Mouse (Mus musculus) heart, adult 2 months (tissue): ENCODE measurements around the gene Zfp277. TPM values are rescaled to one million over a fixed set of nuclear protein-coding genes. Genes with fewer than 3 reads are reported as not detected.

ENCODE experiments used
- DNase-seq, 2 experiments: peaks; one replicate each; pipeline ENCODE4 v3.0.0; 2021
- H3K27ac ChIP-seq: fragments of 200-600 bp; 2 replicates; pipeline ENCODE4 v1.8.1; 2022
- H3K27me3 ChIP-seq: fragments of 200-500 bp; 2 replicates; pipeline ENCODE4 v1.6.1; 2012; ENCODE audit warnings: mild to moderate bottlenecking, low read length, inconsistent platforms, mixed read lengths; ENCODE audit not compliant: control insufficient read depth, insufficient read depth
- H3K36me3 ChIP-seq: fragments of 200-500 bp; 2 replicates; pipeline ENCODE4 v1.6.1; 2012; ENCODE audit warnings: low read length, inconsistent platforms; ENCODE audit not compliant: control insufficient read depth, insufficient read depth
- H3K4me1 ChIP-seq: fragments of 200-500 bp; 2 replicates; pipeline ENCODE4 v1.6.1; 2011; ENCODE audit warnings: low read length; ENCODE audit not compliant: control insufficient read depth, insufficient read depth
- H3K4me3 ChIP-seq: fragments of 200-600 bp; 2 replicates; pipeline ENCODE4 v1.8.1; 2022
- H3K79me2 ChIP-seq: fragments of 200-500 bp; replicated peaks from 2 replicates; pipeline ENCODE4 v1.6.1; 2012; ENCODE audit warnings: mild to moderate bottlenecking, inconsistent platforms, low read length, moderate library complexity, mixed read lengths; ENCODE audit not compliant: control insufficient read depth, insufficient read depth
- H3K9ac ChIP-seq: fragments of 200-500 bp; 2 replicates; pipeline ENCODE4 v1.6.1; 2012; ENCODE audit warnings: low read depth, mild to moderate bottlenecking, control low read depth, inconsistent platforms, low read length, mixed read lengths
- CTCF ChIP-seq: fragments of 200-600 bp; IDR thresholded peaks from 2 replicates; pipeline ENCODE4 v1.8.1; 2022; ENCODE audit warnings: antibody characterized with exemption, mild to moderate bottlenecking, moderate library complexity
- EP300 ChIP-seq: fragments of 200-500 bp; IDR thresholded peaks from 2 replicates; pipeline ENCODE4 v1.6.1; 2011; ENCODE audit warnings: low read depth, low read length, control low read depth; ENCODE audit not compliant: insufficient read depth
- POLR2A ChIP-seq: fragments of 200-500 bp; IDR thresholded peaks from 2 replicates; pipeline ENCODE4 v1.6.1; 2011; ENCODE audit warnings: mild to moderate bottlenecking, low read depth, low read length, control low read depth; ENCODE audit not compliant: insufficient read depth
- WGBS: fragments of 180-500 bp; shearing (Covaris S2); methylation state at CpG from one replicate; pipeline ENCODE4 v1.1.7; 2018; 5-methylcytosine and 5-hydroxymethylcytosine counted together
- intact Hi-C: fragments of 180-260 bp; cut with DNase I; formaldehyde crosslinking; loops from one replicate; pipeline ENCODE4 v1.15.1; 2025
- polyA plus RNA-seq: library from polyadenylated mRNA; depleted of rRNA; stranded (reverse); fragments of >200 nt; gene quantifications from 2 replicates; pipeline ENCODE4 v1.2.3, GENCODE M21; 2012
- total RNA-seq, 2 experiments: library from RNA; stranded (reverse); gene quantifications; 2 replicates each; pipeline ENCODE4 v1.2.3; 2021

Gene Zfp277
- total and polyA plus RNA-seq, 3 experiments: 5.2 to 10.9 (median 10.6) TPM

DNA sequence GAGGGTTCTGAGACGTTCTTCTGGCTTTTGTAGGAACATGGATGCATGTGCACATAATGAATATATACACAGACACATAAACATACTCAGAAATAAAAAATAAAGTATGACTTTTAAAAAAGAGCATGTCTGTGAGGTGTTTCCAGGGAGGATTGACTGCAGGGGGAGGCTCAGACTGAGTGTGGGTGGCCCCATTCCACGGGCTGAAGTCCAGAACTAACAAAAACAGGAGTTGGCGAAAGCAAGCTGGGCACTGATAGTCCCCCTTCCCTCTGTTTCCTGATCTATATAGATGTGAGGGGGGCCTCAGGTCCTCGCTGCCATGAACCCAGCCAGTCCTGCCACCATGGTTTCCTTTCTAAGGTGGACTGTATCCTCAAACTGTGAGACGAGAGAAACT is 57.9 kb downstream of the Zfp277 start:
- Histone ChIP-seq H3K27me3 (no peaks in the 10 kb centered on the region), H3K4me1 (no peaks in the 10 kb centered on the region; the same call in 1 of the 2 replicates), H3K79me2 (no peaks in the 10 kb centered on the region), H3K36me3 (no peaks in the 10 kb centered on the region), H3K27ac (no peak overlapping the region), H3K9ac (no peak overlapping the region), H3K4me3 (no peak overlapping the region)
- WGBS: 73% methylated on average over 5 of the region's 5 CpGs
- DNase-seq: no peak
- no peak for TF ChIP-seq CTCF
- no peak for TF ChIP-seq EP300
- no peak for TF ChIP-seq POLR2A
- intact Hi-C loops: no loop called here

DNA sequence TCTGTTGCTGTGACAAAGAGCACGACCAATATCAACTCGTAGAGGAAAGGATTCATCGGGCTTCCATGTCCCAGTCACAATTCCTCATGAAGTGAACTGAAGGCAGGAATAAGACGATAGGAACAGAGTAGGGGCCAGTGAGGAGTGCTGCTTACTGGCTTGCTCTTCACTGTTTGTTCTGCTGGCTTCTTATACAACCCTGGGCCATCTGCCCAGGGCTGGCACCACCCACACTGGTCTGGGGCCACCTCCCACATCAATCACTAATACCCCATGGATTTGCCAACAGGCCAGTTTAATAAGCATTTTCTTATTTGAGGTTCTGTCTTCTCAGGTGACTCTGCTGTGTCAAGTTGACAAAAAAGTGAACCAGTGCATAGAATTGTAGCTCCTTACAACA is 60.4 kb downstream of the Zfp277 start:
- TF ChIP-seq EP300 (no peak), CTCF (no peak), POLR2A (no peak)
- Histone ChIP-seq H3K27me3 (no peaks in the 10 kb centered on the region), H3K27ac (no peak overlapping the region), H3K9ac (no peak overlapping the region), H3K4me3 (no peak overlapping the region), H3K36me3 (no peaks in the 10 kb centered on the region), H3K4me1 (peaks cover 3% of the 10 kb centered on the region), H3K79me2 (no peaks in the 10 kb centered on the region; the same call in 1 of the 2 replicates)
- intact Hi-C loops: no loop called here
- no peak for DNase-seq
- 89% methylated on average over 4 of the region's 4 CpGs for WGBS

DNA sequence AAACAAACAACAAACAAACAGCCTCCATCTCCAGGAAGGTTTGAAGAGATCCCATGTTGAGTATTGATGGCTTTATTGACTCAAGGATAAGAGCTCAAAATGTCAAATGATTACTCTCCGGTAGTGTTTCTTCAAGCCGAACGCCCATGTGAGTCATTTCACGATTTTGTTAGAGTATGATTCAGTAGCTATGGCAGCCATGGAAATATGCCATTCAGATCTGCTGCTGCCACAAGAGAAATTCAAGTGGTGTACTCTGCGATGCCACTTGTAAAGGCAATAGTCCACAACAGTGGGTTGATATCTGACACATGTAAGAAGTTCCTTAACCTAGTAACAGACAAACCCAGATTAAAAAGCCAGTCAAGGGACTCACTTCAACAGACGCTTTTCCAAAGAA is 62.0 kb downstream of the Zfp277 start:
- no peaks in the 10 kb centered on the region for H3K27me3 ChIP-seq
- H3K79me2 ChIP-seq: no peaks in the 10 kb centered on the region; the same call in 1 of the 2 replicates
- H3K4me3 ChIP-seq: no peak overlapping the region
- no peak for DNase-seq
- TF ChIP-seq CTCF (no peak), POLR2A (no peak), EP300 (no peak)
- WGBS: 59% methylated on average over 6 of the region's 6 CpGs
- peaks cover 3% of the 10 kb centered on the region for H3K4me1 ChIP-seq
- H3K36me3 ChIP-seq: no peaks in the 10 kb centered on the region
- intact Hi-C loops: no loop called here
- no peak overlapping the region for H3K27ac ChIP-seq
- H3K9ac ChIP-seq: no peak overlapping the region

DNA sequence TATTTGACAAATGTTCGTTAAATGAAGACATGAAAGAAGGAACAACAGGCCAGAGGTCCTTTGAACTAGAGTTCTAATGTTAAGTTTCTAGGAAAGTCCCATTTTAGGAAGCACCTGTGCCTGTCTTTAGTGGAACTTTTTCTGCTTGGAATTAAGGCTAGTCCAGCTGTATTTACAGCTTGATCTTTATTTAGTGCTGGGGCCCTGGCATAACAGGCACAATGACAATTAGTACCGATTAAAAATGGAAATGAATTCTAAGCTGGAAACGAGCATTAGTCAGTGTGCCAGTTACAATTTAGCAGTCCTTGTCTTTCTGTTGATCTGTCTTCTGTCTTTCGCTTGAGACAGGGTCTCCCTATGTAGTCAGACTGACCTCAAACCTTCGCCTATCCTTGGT is 63.2 kb downstream of the Zfp277 start:
- H3K9ac ChIP-seq: no peak overlapping the region
- no peak overlapping the region for H3K27ac ChIP-seq
- H3K4me3 ChIP-seq: no peak overlapping the region
- DNase-seq: no peak
- H3K36me3 ChIP-seq: no peaks in the 10 kb centered on the region
- no peak for TF ChIP-seq POLR2A
- TF ChIP-seq EP300: no peak
- no peak for TF ChIP-seq CTCF
- no peaks in the 10 kb centered on the region for H3K27me3 ChIP-seq
- no peaks in the 10 kb centered on the region; the same call in 1 of the 2 replicates for H3K79me2 ChIP-seq
- intact Hi-C loops: no loop called here
- H3K4me1 ChIP-seq: peaks cover 3% of the 10 kb centered on the region
- WGBS: 79% methylated on average over 5 of the region's 5 CpGs

DNA sequence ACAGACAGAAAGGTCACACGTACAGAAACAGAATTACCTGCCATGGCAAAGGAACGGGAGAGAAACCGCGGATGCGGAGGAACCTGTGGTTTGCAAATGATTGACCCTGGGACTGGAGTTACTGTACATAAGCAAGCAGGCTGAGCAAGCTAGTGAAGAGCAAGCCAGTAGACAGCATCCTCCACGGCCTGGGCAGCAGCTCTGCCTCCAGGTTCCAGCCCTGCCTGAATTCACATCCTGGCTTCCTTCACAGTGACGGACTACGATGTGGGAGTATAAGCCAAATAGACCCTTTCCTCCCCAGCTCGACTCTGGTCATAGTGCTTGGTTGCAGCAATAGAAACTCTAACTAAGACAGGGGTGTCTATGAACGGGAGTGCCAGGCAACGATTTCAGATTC is 63.9 kb downstream of the Zfp277 start:
- intact Hi-C loops: no loop called here
- Histone ChIP-seq H3K4me3 (peak overlapping the region; percentile 41), H3K4me1 (peaks cover 3% of the 10 kb centered on the region), H3K36me3 (no peaks in the 10 kb centered on the region), H3K79me2 (no peaks in the 10 kb centered on the region; the same call in 1 of the 2 replicates), H3K27ac (peak overlapping the region; percentile 36), H3K9ac (no peak overlapping the region), H3K27me3 (no peaks in the 10 kb centered on the region)
- TF ChIP-seq POLR2A: no peak
- no peak for TF ChIP-seq CTCF
- no peak for TF ChIP-seq EP300
- WGBS: 70% methylated on average over 11 of the region's 11 CpGs
- peak in 1 of 2 experiments; percentile 28 for DNase-seq

DNA sequence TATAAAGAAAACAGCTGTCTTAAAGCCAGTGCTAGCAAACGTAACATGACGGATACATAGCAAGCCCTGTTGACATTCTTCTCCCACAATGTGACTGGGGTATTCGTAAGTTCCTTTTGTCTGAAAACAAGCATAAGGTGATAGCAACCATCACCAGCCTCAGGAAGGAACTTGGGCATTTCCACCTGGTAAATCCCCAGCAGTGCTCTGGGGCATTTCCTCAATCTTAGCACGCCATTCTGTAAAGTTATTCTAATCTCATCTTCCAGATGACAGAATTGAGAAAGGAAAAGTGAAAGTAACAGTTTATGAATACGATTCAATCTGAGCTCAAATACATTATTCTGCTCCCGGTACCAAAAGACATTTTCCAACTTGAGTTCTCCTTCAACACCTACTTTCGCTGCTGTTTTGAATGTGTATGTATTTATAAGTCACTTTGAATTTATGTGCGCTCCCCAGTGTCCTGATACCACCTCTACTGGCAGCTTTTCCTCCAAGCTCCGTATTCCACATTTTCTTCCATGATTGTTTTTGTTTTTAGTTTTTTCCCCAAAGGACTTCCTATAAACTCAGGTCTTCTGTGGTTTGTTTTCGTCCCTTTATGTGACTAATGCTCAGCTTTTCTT is 64.4 kb downstream of the Zfp277 start:
- intact Hi-C loops: no loop called here
- Histone ChIP-seq H3K27ac (peak overlapping the region; percentile 36), H3K4me3 (peak overlapping the region; percentile 41), H3K9ac (0 out of 2 replicates have a peak overlapping the region, but pooled peaks have one; percentile 48), H3K27me3 (no peaks in the 10 kb centered on the region), H3K79me2 (no peaks in the 10 kb centered on the region; the same call in 1 of the 2 replicates), H3K36me3 (no peaks in the 10 kb centered on the region), H3K4me1 (peaks cover 3% of the 10 kb centered on the region)
- TF ChIP-seq CTCF (no peak), POLR2A (no peak), EP300 (no peak)
- 54% methylated on average over 10 of the region's 10 CpGs for WGBS
- no peak for DNase-seq
